Mouse (Mus musculus): ENCODE data around the gene Msi2. TPM values are rescaled to one million over a fixed set of nuclear protein-coding genes. Genes with fewer than 3 reads are reported as not detected.

Msi2 gene
- polyA plus RNA-seq, 1 experiment from 2014 or later = 17.9 TPM

- Histone ChIP-seq H3K27me3 (ENCODE audit: control insufficient read depth, insufficient read depth, low read length) (no peaks in the 10 kb centered on the region), H3K36me3 (ENCODE audit: control insufficient read depth, insufficient read depth, low read length) (no peaks in the 10 kb centered on the region), H3K4me3 (ENCODE audit: low read depth, low read length) (no peak overlapping the region), H3K4me1 (ENCODE audit: control insufficient read depth, insufficient read depth, low read length) (peaks cover 10% of the 10 kb centered on the region), H3K4me2 (replicated peaks; ENCODE audit: low read depth, low read length) (no peak overlapping the region), H3K9me3 (ENCODE audit: control insufficient read depth, low read depth, low read length) (no peaks in the 10 kb centered on the region), H3K27ac (ENCODE audit: low read length) (no peak overlapping the region), H3K9ac (replicated peaks; ENCODE audit: low read depth, low read length) (no peak overlapping the region)
- 75% methylated on average over 4 of the region's 4 CpGs for WGBS
- ATAC-seq (ENCODE audit: insufficient number of reproducible peaks, insufficient read depth, low FRiP score, low read depth) = no peak
These were observed 109.7 kb downstream of the Msi2 start for GRCm38 (mm10) chr11:88608584-88608983.

GRCm38 (mm10) chr11:88607725-88608383, 110.5 kb downstream of the Msi2 start:
- no peak overlapping the region for H3K27ac ChIP-seq (ENCODE audit: low read length)
- H3K4me1 ChIP-seq (ENCODE audit: control insufficient read depth, insufficient read depth, low read length) = peaks cover 6% of the 10 kb centered on the region; the same call in 1 of the 2 replicates
- no peak overlapping the region for H3K4me2 ChIP-seq (replicated peaks; ENCODE audit: low read depth, low read length)
- 83% methylated on average over 12 of the region's 12 CpGs for WGBS
- H3K36me3 ChIP-seq (ENCODE audit: control insufficient read depth, insufficient read depth, low read length) = no peaks in the 10 kb centered on the region
- no peak for ATAC-seq (ENCODE audit: insufficient number of reproducible peaks, insufficient read depth, low FRiP score, low read depth)
- no peaks in the 10 kb centered on the region for H3K27me3 ChIP-seq (ENCODE audit: control insufficient read depth, insufficient read depth, low read length)
- no peak overlapping the region for H3K9ac ChIP-seq (replicated peaks; ENCODE audit: low read depth, low read length)
- H3K9me3 ChIP-seq (ENCODE audit: control insufficient read depth, low read depth, low read length) = no peaks in the 10 kb centered on the region
- no peak overlapping the region for H3K4me3 ChIP-seq (ENCODE audit: low read depth, low read length)

GRCm38 (mm10) chr11:88605771-88606170, 112.5 kb downstream of the Msi2 start:
- peak overlapping the region; percentile 27; the same call in 1 of the 2 replicates for H3K27ac ChIP-seq (ENCODE audit: low read length)
- WGBS = 77% methylated on average over 6 of the region's 6 CpGs
- H3K36me3 ChIP-seq (ENCODE audit: control insufficient read depth, insufficient read depth, low read length) = peaks cover 2% of the 10 kb centered on the region; the same call in 1 of the 2 replicates
- peaks cover 10% of the 10 kb centered on the region for H3K4me1 ChIP-seq (ENCODE audit: control insufficient read depth, insufficient read depth, low read length)
- H3K4me3 ChIP-seq (ENCODE audit: low read depth, low read length) = no peak overlapping the region
- H3K9ac ChIP-seq (replicated peaks; ENCODE audit: low read depth, low read length) = no peak overlapping the region
- ATAC-seq (ENCODE audit: insufficient number of reproducible peaks, insufficient read depth, low FRiP score, low read depth) = no peak
- no peaks in the 10 kb centered on the region for H3K27me3 ChIP-seq (ENCODE audit: control insufficient read depth, insufficient read depth, low read length)
- no peak overlapping the region for H3K4me2 ChIP-seq (replicated peaks; ENCODE audit: low read depth, low read length)
- H3K9me3 ChIP-seq (ENCODE audit: control insufficient read depth, low read depth, low read length) = no peaks in the 10 kb centered on the region

- no peak for ATAC-seq (ENCODE audit: insufficient number of reproducible peaks, insufficient read depth, low FRiP score, low read depth)
- no peak overlapping the region for H3K4me3 ChIP-seq (ENCODE audit: low read depth, low read length)
- 69% methylated on average over 12 of the region's 12 CpGs for WGBS
These were observed 113.2 kb downstream of the Msi2 start for GRCm38 (mm10) chr11:88605098-88605525.

GRCm38 (mm10) chr11:88604635-88605034, 113.7 kb downstream of the Msi2 start:
- Histone ChIP-seq H3K27me3 (ENCODE audit: control insufficient read depth, insufficient read depth, low read length) (no peaks in the 10 kb centered on the region), H3K9me3 (ENCODE audit: control insufficient read depth, low read depth, low read length) (no peaks in the 10 kb centered on the region), H3K4me3 (ENCODE audit: low read depth, low read length) (no peak overlapping the region), H3K4me2 (replicated peaks; ENCODE audit: low read depth, low read length) (no peak overlapping the region), H3K4me1 (ENCODE audit: control insufficient read depth, insufficient read depth, low read length) (peaks cover 16% of the 10 kb centered on the region), H3K27ac (ENCODE audit: low read length) (no peak overlapping the region), H3K36me3 (ENCODE audit: control insufficient read depth, insufficient read depth, low read length) (peaks cover 2% of the 10 kb centered on the region; the same call in 1 of the 2 replicates), H3K9ac (replicated peaks; ENCODE audit: low read depth, low read length) (no peak overlapping the region)
- ATAC-seq (ENCODE audit: insufficient number of reproducible peaks, insufficient read depth, low FRiP score, low read depth) = no peak
- 64% methylated on average over 2 of the region's 2 CpGs for WGBS

More at GRCm38 (mm10) chr11:88605098-88605525, 113.2 kb downstream of the Msi2 start:
- Histone ChIP-seq H3K4me2 (replicated peaks; ENCODE audit: low read depth, low read length) (no peak overlapping the region), H3K9me3 (ENCODE audit: control insufficient read depth, low read depth, low read length) (no peaks in the 10 kb centered on the region), H3K4me1 (ENCODE audit: control insufficient read depth, insufficient read depth, low read length) (peaks cover 14% of the 10 kb centered on the region), H3K36me3 (ENCODE audit: control insufficient read depth, insufficient read depth, low read length) (peaks cover 2% of the 10 kb centered on the region; the same call in 1 of the 2 replicates), H3K27me3 (ENCODE audit: control insufficient read depth, insufficient read depth, low read length) (no peaks in the 10 kb centered on the region), H3K9ac (replicated peaks; ENCODE audit: low read depth, low read length) (no peak overlapping the region), H3K27ac (ENCODE audit: low read length) (no peak overlapping the region)

GRCm38 (mm10) chr11:88603366-88603765, 114.9 kb downstream of the Msi2 start:
- Histone ChIP-seq H3K27me3 (ENCODE audit: control insufficient read depth, insufficient read depth, low read length) (no peaks in the 10 kb centered on the region), H3K36me3 (ENCODE audit: control insufficient read depth, insufficient read depth, low read length) (peaks cover 2% of the 10 kb centered on the region; the same call in 1 of the 2 replicates), H3K4me1 (ENCODE audit: control insufficient read depth, insufficient read depth, low read length) (peaks cover 14% of the 10 kb centered on the region), H3K9ac (replicated peaks; ENCODE audit: low read depth, low read length) (no peak overlapping the region), H3K9me3 (ENCODE audit: control insufficient read depth, low read depth, low read length) (no peaks in the 10 kb centered on the region), H3K4me2 (replicated peaks; ENCODE audit: low read depth, low read length) (no peak overlapping the region), H3K27ac (ENCODE audit: low read length) (no peak overlapping the region), H3K4me3 (ENCODE audit: low read depth, low read length) (no peak overlapping the region)
- no peak for ATAC-seq (ENCODE audit: insufficient number of reproducible peaks, insufficient read depth, low FRiP score, low read depth)
- 82% methylated on average over 11 of the region's 11 CpGs for WGBS

- H3K4me2 ChIP-seq (replicated peaks; ENCODE audit: low read depth, low read length) = no peak overlapping the region
- no peaks in the 10 kb centered on the region for H3K9me3 ChIP-seq (ENCODE audit: control insufficient read depth, low read depth, low read length)
- H3K27me3 ChIP-seq (ENCODE audit: control insufficient read depth, insufficient read depth, low read length) = no peaks in the 10 kb centered on the region
- H3K36me3 ChIP-seq (ENCODE audit: control insufficient read depth, insufficient read depth, low read length) = peaks cover 2% of the 10 kb centered on the region; the same call in 1 of the 2 replicates
- H3K9ac ChIP-seq (replicated peaks; ENCODE audit: low read depth, low read length) = no peak overlapping the region
- no peak overlapping the region for H3K27ac ChIP-seq (ENCODE audit: low read length)
- ATAC-seq (ENCODE audit: insufficient number of reproducible peaks, insufficient read depth, low FRiP score, low read depth) = no peak
- peaks cover 14% of the 10 kb centered on the region for H3K4me1 ChIP-seq (ENCODE audit: control insufficient read depth, insufficient read depth, low read length)
- no peak overlapping the region for H3K4me3 ChIP-seq (ENCODE audit: low read depth, low read length)
- WGBS = 40% methylated on average over 7 of the region's 7 CpGs
These were observed 115.7 kb downstream of the Msi2 start for GRCm38 (mm10) chr11:88602471-88603120.

GRCm38 (mm10) chr11:88600194-88600593, 118.1 kb downstream of the Msi2 start:
- Histone ChIP-seq H3K9me3 (ENCODE audit: control insufficient read depth, low read depth, low read length) (no peaks in the 10 kb centered on the region), H3K27ac (ENCODE audit: low read length) (no peak overlapping the region), H3K9ac (replicated peaks; ENCODE audit: low read depth, low read length) (no peak overlapping the region), H3K4me2 (replicated peaks; ENCODE audit: low read depth, low read length) (no peak overlapping the region), H3K36me3 (ENCODE audit: control insufficient read depth, insufficient read depth, low read length) (peaks cover 2% of the 10 kb centered on the region; the same call in 1 of the 2 replicates), H3K4me1 (ENCODE audit: control insufficient read depth, insufficient read depth, low read length) (peaks cover 22% of the 10 kb centered on the region), H3K27me3 (ENCODE audit: control insufficient read depth, insufficient read depth, low read length) (no peaks in the 10 kb centered on the region), H3K4me3 (ENCODE audit: low read depth, low read length) (no peak overlapping the region)
- ATAC-seq (ENCODE audit: insufficient number of reproducible peaks, insufficient read depth, low FRiP score, low read depth) = no peak
- WGBS = 84% methylated on average over 3 of the region's 3 CpGs

Data from stomach, embryonic 14.5 days (tissue).